14 mouse cellular contexts compared by ENCODE assay signal in genomic region chr5:74721816-74722215, GRCm38 (mm10). TPM values are rescaled to one million over a fixed set of nuclear protein-coding genes. Genes with fewer than 3 reads are reported as not detected.
"Had no signal": no experiment of that assay in that cellular context is flagged by ENCODE, and none has a peak within 500 bp of the region (broad histone marks: within the 10 kb centered on the region; RNA-seq: fewer than 3 reads in every experiment).

No protein-coding gene starts in this region.

- H3K27ac ChIP-seq: kidney, embryonic 15.5 days; limb, embryonic 12.5 days; liver, embryonic 13.5 days; lung, embryonic 15.5 days; neural tube, embryonic 13.5 days; stomach, embryonic 15.5 days had no signal

- H3K27me3 ChIP-seq: kidney, embryonic 15.5 days; limb, embryonic 12.5 days; liver, embryonic 13.5 days; lung, embryonic 15.5 days; neural tube, embryonic 13.5 days; stomach, embryonic 15.5 days had no signal

- H3K4me2 ChIP-seq: kidney, embryonic 15.5 days; limb, embryonic 12.5 days; liver, embryonic 13.5 days; lung, embryonic 15.5 days; neural tube, embryonic 13.5 days; stomach, embryonic 15.5 days had no signal

- H3K9me3 ChIP-seq: kidney, embryonic 15.5 days; liver, embryonic 13.5 days; lung, embryonic 15.5 days; stomach, embryonic 15.5 days had no signal

- H3K4me3 ChIP-seq: kidney, embryonic 15.5 days; limb, embryonic 12.5 days; liver, embryonic 13.5 days; lung, embryonic 15.5 days; neural tube, embryonic 13.5 days; stomach, embryonic 15.5 days had no signal

- H3K36me3 ChIP-seq: kidney, embryonic 15.5 days; limb, embryonic 12.5 days; liver, embryonic 13.5 days; lung, embryonic 15.5 days; neural tube, embryonic 13.5 days; stomach, embryonic 15.5 days had no signal

- DNase-seq: kidney, postnatal 14 days; liver; liver, embryonic 13.5 days; liver, postnatal 0 days; midbrain, embryonic 14.5 days; right cerebral cortex, postnatal 14 days; thymus, adult 2 months; thymus, postnatal 25 days had no signal

- H3K4me1 ChIP-seq: liver, embryonic 13.5 days had no signal

- ATAC-seq: liver, postnatal 0 days had no signal

- H3K9ac ChIP-seq: kidney, embryonic 15.5 days; limb, embryonic 12.5 days; liver, embryonic 13.5 days; liver, postnatal 0 days; lung, embryonic 15.5 days; neural tube, embryonic 13.5 days; stomach, embryonic 15.5 days had no signal

RNA-seq across cellular contexts. Expression of gene Lnx1, which starts 19.1 kb away (rescaled TPM):
- total RNA-seq: monocyte, adult 5-6 weeks had no signal
